Mouse (Mus musculus) left cerebral cortex, adult 2 months (tissue): ENCODE measurements around the gene Fam229b. TPM values are rescaled to one million over a fixed set of nuclear protein-coding genes. Genes with fewer than 3 reads are reported as not detected.

Source experiments
- DNase-seq, 2 experiments: peaks; one replicate each; pipeline ENCODE4 v3.0.0; 2021 to 2022; ENCODE audit warnings: low spot score in 2 of 2, mixed read lengths in 1 of 2; ENCODE audit errors: extremely low spot score in 1 of 2
- H3K27ac ChIP-seq: fragments of 200-600 bp; 2 replicates; pipeline ENCODE4 v1.8.1; 2022
- H3K4me3 ChIP-seq: fragments of 200-600 bp; 2 replicates; pipeline ENCODE4 v1.8.1; 2022
- CTCF ChIP-seq: fragments of 200-600 bp; IDR thresholded peaks from 2 replicates; pipeline ENCODE4 v1.8.1; 2022; ENCODE audit warnings: antibody characterized with exemption, mild to moderate bottlenecking, moderate library complexity
- intact Hi-C: fragments of 180-260 bp; cut with DNase I; formaldehyde crosslinking; loops from one replicate; pipeline ENCODE4 v1.15.1; 2025
- total RNA-seq, 2 experiments: library from RNA; stranded (reverse); gene quantifications; 2 replicates each; pipeline ENCODE4 v1.2.3; 2021

Gene Fam229b
- total RNA-seq, 2 experiments from 2014 or later, result 13.8 to 14.9 TPM

- no peak for DNase-seq
- intact Hi-C loops, result no loop called here
- TF ChIP-seq CTCF, result no peak
- H3K4me3 ChIP-seq, result no peak overlapping the region
- H3K27ac ChIP-seq, result no peak overlapping the region
Observed at GRCm38 (mm10) chr10:39108837-39109488, 24.8 kb downstream of the Fam229b start.

- intact Hi-C loops, result no loop called here
- no peak for TF ChIP-seq CTCF
- no peak overlapping the region for H3K27ac ChIP-seq
- no peak overlapping the region for H3K4me3 ChIP-seq
- DNase-seq, result no peak
Observed at GRCm38 (mm10) chr10:39106935-39107334, 26.8 kb downstream of the Fam229b start.

- no peak for DNase-seq
- intact Hi-C loops, result no loop called here
- Histone ChIP-seq H3K4me3 (no peak overlapping the region), H3K27ac (no peak overlapping the region)
- TF ChIP-seq CTCF, result no peak
Observed at GRCm38 (mm10) chr10:39106413-39106812, 27.3 kb downstream of the Fam229b start.

- intact Hi-C loops, result no loop called here
- no peak for DNase-seq
- TF ChIP-seq CTCF, result peak; percentile 11
Observed at GRCm38 (mm10) chr10:39104803-39105449, 28.8 kb downstream of the Fam229b start.

GRCm38 (mm10) chr10:39098746-39099145 lies 35.0 kb downstream of the Fam229b start:
- Histone ChIP-seq H3K27ac (no peak overlapping the region), H3K4me3 (no peak overlapping the region)
- DNase-seq, result no peak
- intact Hi-C loops, result no loop called here
- no peak for TF ChIP-seq CTCF

More at GRCm38 (mm10) chr10:39104803-39105449, 28.8 kb downstream of the Fam229b start:
- no peak overlapping the region for H3K27ac ChIP-seq
- H3K4me3 ChIP-seq, result no peak overlapping the region

- peak; percentile 68 for TF ChIP-seq CTCF
- DNase-seq, result peak in 1 of 2 experiments; percentile 30
- no peak overlapping the region for H3K27ac ChIP-seq
- no peak overlapping the region for H3K4me3 ChIP-seq
- intact Hi-C loops, result no loop called here
Observed at GRCm38 (mm10) chr10:39096981-39097380, 36.7 kb downstream of the Fam229b start.

GRCm38 (mm10) chr10:39072048-39072447 lies 61.7 kb downstream of the Fam229b start:
- intact Hi-C loops, result no loop called here
- Histone ChIP-seq H3K4me3 (no peak overlapping the region), H3K27ac (no peak overlapping the region)
- no peak for TF ChIP-seq CTCF
- DNase-seq, result no peak

Other genes starting within 250 kb of the Fam229b start
- gene Lama4, start 168.4 kb downstream of the Fam229b start, total RNA-seq, result 10 to 100 TPM in 1 of 2 experiments, 1 to 10 TPM in 1; 7.8 to 13.2 TPM
- 1 to 10 TPM; 2.8 to 3.5 TPM for gene Tube1, start 62 bp upstream of the Fam229b start, total RNA-seq
- under 1 TPM in 1 of 2 experiments, not detected in 1; 0.57 TPM for gene Ccn6, start 29.9 kb upstream of the Fam229b start, total RNA-seq
- 100 to 1,000 TPM; 116 to 117 TPM for gene Fyn, start 234.9 kb upstream of the Fam229b start, total RNA-seq